Mouse (Mus musculus) brown adipose tissue, adult 24 weeks (tissue): ENCODE measurements around the gene Robo4. TPM values are rescaled to one million over a fixed set of nuclear protein-coding genes. Genes with fewer than 3 reads are reported as not detected.

Source experiments
- H3K27ac ChIP-seq: fragments of 200-500 bp; replicated peaks from 2 replicates; pipeline ENCODE4 v1.5.1; 2012; ENCODE audit warnings: low read depth, mild to moderate bottlenecking, low read length
- H3K4me1 ChIP-seq: fragments of 200-500 bp; 2 replicates; pipeline ENCODE4 v1.6.1; 2012; ENCODE audit warnings: low read length, mixed read lengths; ENCODE audit not compliant: control insufficient read depth, insufficient read depth, insufficient read length
- H3K4me3 ChIP-seq: fragments of 200-500 bp; 2 replicates; pipeline ENCODE4 v1.5.1; 2012; ENCODE audit warnings: low read depth, mild to moderate bottlenecking, low read length, moderate library complexity; ENCODE audit not compliant: insufficient read depth
- polyA plus RNA-seq: library from polyadenylated mRNA; stranded (reverse); fragments of >200 nt; gene quantifications from 2 replicates; pipeline ENCODE4 v1.2.4, GENCODE M21; 2012; ENCODE audit not compliant: missing spikeins, insufficient read depth, insufficient read length

Robo4 gene
- polyA plus RNA-seq, 1 experiment, result 5.8 TPM

GRCm38 (mm10) chr9:37383161-37383560 lies 18.5 kb upstream of the Robo4 start:
- no peak overlapping the region for H3K27ac ChIP-seq
- no peak overlapping the region for H3K4me3 ChIP-seq
- H3K4me1 ChIP-seq, result no peaks in the 10 kb centered on the region

- no peaks in the 10 kb centered on the region for H3K4me1 ChIP-seq
- H3K4me3 ChIP-seq, result peak overlapping the region; percentile 54
- H3K27ac ChIP-seq, result peak overlapping the region; percentile 23; the same call in 1 of the 2 replicates
These were observed 17.2 kb upstream of the Robo4 start for GRCm38 (mm10) chr9:37384284-37385182.

- H3K27ac ChIP-seq, result no peak overlapping the region
- H3K4me3 ChIP-seq, result no peak overlapping the region
- H3K4me1 ChIP-seq, result no peaks in the 10 kb centered on the region
These were observed 10.8 kb upstream of the Robo4 start for GRCm38 (mm10) chr9:37390891-37391290.

GRCm38 (mm10) chr9:37392071-37392470 lies 9.6 kb upstream of the Robo4 start:
- Histone ChIP-seq H3K27ac (no peak overlapping the region), H3K4me3 (no peak overlapping the region), H3K4me1 (no peaks in the 10 kb centered on the region)

- no peaks in the 10 kb centered on the region for H3K4me1 ChIP-seq
- H3K27ac ChIP-seq, result no peak overlapping the region
- no peak overlapping the region for H3K4me3 ChIP-seq
These were observed 8.1 kb upstream of the Robo4 start for GRCm38 (mm10) chr9:37393482-37394131.

GRCm38 (mm10) chr9:37400585-37400984 lies 1.1 kb upstream of the Robo4 start:
- Histone ChIP-seq H3K4me1 (peaks cover 9% of the 10 kb centered on the region; the same call in 1 of the 2 replicates), H3K4me3 (no peak overlapping the region), H3K27ac (peak overlapping the region; percentile 98)

- Histone ChIP-seq H3K4me1 (peaks cover 9% of the 10 kb centered on the region; the same call in 1 of the 2 replicates), H3K27ac (peak overlapping the region; percentile 100), H3K4me3 (peak overlapping the region; percentile 75)
These were observed 804 bp downstream of the Robo4 start for GRCm38 (mm10) chr9:37402501-37402900.

GRCm38 (mm10) chr9:37403011-37403410 lies 1.3 kb downstream of the Robo4 start:
- Histone ChIP-seq H3K27ac (peak overlapping the region; percentile 100), H3K4me3 (peak overlapping the region; percentile 75), H3K4me1 (peaks cover 9% of the 10 kb centered on the region; the same call in 1 of the 2 replicates)

GRCm38 (mm10) chr9:37406372-37406771 lies 4.7 kb downstream of the Robo4 start:
- Histone ChIP-seq H3K4me1 (peaks cover under 1% of the 10 kb centered on the region; the same call in 1 of the 2 replicates), H3K4me3 (no peak overlapping the region), H3K27ac (no peak overlapping the region)

- no peaks in the 10 kb centered on the region for H3K4me1 ChIP-seq
- no peak overlapping the region for H3K4me3 ChIP-seq
These were observed 6.3 kb downstream of the Robo4 start for GRCm38 (mm10) chr9:37407850-37408502.

GRCm38 (mm10) chr9:37409698-37410445 lies 8.2 kb downstream of the Robo4 start:
- H3K27ac ChIP-seq, result no peak overlapping the region
- H3K4me1 ChIP-seq, result peaks cover 3% of the 10 kb centered on the region; the same call in 1 of the 2 replicates
- no peak overlapping the region for H3K4me3 ChIP-seq

More at GRCm38 (mm10) chr9:37407850-37408502, 6.3 kb downstream of the Robo4 start:
- no peak overlapping the region for H3K27ac ChIP-seq

- Histone ChIP-seq H3K27ac (no peak overlapping the region), H3K4me3 (no peak overlapping the region), H3K4me1 (peaks cover 3% of the 10 kb centered on the region; the same call in 1 of the 2 replicates)
These were observed 11.3 kb downstream of the Robo4 start for GRCm38 (mm10) chr9:37412989-37413388.

GRCm38 (mm10) chr9:37414666-37415065 lies 13.0 kb downstream of the Robo4 start:
- Histone ChIP-seq H3K27ac (no peak overlapping the region), H3K4me1 (peaks cover 3% of the 10 kb centered on the region; the same call in 1 of the 2 replicates), H3K4me3 (no peak overlapping the region)

- H3K27ac ChIP-seq, result no peak overlapping the region
- no peaks in the 10 kb centered on the region; the same call in none of the 2 replicates for H3K4me1 ChIP-seq
- H3K4me3 ChIP-seq, result no peak overlapping the region
These were observed 17.1 kb downstream of the Robo4 start for GRCm38 (mm10) chr9:37418791-37419190.
